Mouse (Mus musculus) cerebral cortex, adult 2 months (tissue): ENCODE results near the gene Spire2.

Source experiments
- WGBS: fragments of 180-500 bp; shearing (Covaris S2); methylation state at CpG from one replicate; pipeline ENCODE4 v1.1.7; 2018; 5-methylcytosine and 5-hydroxymethylcytosine counted together

Gene Spire2

DNA sequence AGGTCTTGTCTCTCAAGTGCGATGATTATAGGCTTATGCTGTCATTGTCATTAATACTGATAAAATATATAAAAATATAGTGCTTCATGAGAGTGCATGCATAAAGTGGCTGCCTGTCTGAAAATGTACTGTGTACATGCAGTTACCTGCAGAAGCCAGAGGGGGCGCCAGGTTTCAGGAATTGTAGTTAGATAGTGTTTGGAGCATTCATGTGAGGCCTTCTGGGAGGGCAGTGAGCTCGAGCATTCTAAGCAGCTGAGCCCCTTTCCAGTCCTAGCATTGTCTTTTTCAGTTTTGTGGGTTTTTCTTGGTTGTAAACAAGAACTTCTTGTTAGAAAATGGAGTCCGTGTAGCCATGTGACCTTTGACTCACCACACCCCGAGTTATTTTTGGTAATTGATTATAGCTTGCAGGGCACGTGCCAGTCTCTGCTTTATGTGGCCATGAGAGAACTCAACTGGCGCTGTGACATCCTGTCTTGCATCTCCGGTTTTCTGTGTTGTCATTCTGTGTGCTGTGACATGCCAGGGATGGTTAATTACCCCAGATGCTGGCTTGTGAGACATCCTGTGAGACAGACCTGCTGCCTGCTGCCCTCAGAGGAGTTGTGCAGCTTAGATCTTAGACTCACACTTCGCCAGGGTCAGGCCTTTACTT is 52.5 kb downstream of the Spire2 start:
- WGBS, result 55% methylated on average over 9 of the region's 9 CpGs

DNA sequence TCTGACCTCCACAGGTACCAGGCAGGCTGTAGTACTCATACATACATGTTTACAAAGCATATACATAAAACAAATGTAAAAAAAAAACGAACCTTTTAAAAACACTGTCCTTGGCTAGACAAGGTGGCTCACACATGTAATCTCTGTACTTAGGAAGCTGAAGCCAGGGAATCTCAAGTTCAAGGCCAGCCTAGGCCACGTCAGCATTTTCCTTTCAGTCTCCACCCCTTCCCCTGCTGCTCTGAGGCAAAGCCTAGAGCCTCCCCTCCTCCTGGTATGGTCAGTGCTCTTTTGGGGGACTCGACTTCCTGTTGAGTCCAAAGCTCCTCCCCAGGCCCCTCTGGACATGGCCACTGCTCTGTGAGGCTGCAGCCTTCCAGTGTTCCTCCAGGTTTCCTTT is 54.5 kb downstream of the Spire2 start:
- WGBS, result 89% methylated on average over 3 of the region's 3 CpGs

DNA sequence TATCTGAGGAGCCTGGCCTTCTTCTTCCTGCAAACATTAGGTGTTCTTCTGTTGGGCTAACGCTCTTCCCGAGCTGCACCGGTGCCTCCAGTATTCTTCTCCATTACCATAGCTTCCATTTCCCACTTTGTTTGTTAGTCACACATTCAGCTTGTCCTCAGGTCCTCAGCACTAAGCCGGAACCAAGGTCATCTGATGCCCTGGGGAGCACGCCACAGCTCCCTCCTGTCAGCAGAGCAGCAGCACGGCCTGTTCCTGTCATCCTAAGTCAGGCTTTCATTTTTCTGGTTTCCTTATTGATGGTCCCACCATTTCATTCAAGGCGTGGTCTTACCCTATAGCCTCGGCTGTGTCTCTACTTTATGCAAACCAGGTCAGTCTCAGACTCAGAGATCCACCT is 55.3 kb downstream of the Spire2 start:
- 90% methylated on average over 8 of the region's 8 CpGs for WGBS

DNA sequence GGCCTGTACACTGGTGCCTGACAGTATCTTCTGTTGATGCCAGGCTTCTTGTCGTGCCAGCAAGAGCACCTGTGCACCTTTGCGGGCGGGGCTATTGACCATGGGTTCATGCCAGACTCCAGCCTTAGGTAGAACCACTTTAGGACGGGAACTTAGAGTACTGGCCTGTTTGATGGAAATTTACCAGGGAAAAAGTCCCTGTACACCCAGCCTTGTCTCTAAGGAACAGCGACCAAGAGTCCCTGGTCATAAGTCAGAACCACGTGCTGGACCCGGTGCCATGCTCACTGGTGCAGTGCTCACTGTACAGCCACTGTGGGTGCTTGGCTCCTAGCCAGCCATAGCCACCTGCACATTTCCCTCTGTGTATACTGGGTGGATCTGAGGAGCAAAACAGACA is 56.5 kb downstream of the Spire2 start:
- 76% methylated on average over 7 of the region's 7 CpGs for WGBS

DNA sequence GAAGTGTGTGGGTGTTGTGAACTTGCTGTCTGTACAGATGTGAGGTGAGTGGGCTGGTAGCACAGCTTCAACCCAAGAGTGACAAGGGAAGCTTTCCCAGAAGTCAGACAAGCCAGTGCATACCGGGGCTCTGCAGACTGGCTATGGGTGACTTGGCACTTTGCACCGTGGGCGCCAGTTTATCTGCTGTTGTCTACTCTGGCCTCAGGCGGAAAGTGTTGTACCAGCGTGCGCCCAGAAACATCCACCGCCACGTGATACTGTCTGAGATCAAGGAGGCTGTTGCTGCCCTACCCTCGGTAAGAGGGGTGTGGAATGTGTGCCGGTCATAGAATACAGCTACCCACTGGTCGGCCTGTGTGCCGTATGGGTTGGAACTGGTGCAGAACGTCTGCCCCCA is 65.8 kb downstream of the Spire2 start:
- WGBS, result 72% methylated on average over 13 of the region's 13 CpGs

DNA sequence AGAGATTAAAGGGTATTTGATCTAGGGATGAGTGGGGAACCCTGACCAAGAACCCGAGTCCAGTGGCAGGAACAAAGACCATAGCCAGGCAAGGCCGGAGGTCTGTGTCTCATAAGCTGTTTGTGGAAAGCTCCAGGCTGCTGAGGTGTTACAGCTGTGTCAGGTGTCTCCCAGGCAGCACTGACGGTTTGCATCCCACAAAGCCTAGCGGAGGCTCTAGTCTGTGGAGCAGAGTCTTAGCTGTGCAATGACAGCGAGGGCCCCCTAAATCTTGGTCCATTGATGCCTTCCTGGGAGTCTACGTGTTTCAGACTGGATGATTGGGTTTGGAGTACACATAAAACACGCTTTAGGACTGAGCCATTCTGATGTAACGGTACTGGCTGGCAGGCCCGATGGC is 69.4 kb downstream of the Spire2 start:
- 92% methylated on average over 9 of the region's 9 CpGs for WGBS

DNA sequence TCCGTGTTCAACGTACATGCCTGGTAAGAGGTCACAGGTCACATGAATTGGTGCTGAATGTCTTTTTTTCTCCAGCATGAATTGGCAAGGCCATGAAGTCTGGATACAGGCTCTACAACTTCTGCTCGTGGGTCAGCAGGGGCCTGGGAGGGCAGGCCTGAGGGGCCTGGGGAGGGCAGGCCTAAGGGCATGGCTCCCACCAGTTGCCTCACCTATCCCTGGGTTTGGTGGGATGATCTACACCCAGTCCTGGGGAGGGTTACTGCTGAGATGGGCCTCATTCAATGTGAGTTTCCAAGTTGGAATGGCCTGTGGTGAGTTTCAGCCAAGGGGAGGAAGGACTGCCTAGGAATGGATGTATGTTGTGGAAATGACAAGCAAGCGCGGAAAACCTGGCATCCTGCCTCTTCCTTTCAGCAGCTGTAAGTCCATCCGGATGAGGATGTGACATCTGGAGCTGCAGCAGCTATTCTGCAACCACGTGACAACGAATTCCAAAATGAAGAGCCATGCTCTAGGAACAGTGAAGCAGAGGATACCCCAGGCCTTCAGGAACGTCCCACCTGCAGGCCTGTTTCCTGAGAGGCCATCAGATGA is 70.3 kb downstream of the Spire2 start:
- 81% methylated on average over 9 of the region's 9 CpGs for WGBS

DNA sequence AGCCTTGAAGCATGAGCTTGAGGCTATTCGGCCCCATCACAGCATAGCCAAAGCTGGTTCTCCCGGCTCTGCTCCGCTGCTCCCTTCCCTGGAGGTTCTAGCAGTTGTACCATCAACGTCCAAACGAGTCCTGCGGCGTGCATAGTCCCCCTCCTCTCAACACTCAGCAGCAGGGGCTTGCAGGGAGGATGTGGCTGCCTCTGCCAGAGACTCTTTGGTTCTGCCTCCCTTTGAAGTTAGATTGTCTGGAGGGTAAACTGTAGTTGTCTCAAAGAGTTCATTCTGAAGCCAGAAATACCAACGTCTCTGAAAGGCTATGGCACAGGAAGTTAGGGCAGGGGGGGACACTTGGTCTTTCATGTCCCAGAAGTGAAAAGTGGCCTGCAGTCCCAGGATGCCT is 72.0 kb downstream of the Spire2 start:
- 34% methylated on average over 8 of the region's 8 CpGs for WGBS

DNA sequence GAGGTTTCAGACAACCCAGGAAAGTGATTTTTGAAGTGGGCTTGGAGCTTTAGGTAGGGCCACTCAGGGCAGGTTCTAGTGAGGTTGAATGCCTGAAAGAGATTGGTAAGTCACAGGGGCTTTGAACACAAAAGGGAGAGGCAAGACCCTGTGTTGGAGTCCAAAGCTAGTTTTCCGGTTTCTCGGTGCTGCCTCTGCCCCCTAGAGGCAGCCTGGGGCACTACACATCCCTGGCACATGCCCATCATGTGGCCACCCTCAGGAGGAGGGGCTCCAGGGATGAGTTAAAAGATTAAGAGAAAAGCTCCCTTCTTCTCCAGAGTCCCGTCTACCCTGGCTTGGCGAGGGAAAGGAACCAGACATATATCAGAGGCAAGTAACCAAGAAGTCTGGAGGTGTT is 74.3 kb downstream of the Spire2 start, which contains the start of gene Mc1r:
Mc1r (plus strand) TSS at position 322 of the 400 bp plus-strand sequence.
- 8% methylated on average over 4 of the region's 4 CpGs for WGBS

DNA sequence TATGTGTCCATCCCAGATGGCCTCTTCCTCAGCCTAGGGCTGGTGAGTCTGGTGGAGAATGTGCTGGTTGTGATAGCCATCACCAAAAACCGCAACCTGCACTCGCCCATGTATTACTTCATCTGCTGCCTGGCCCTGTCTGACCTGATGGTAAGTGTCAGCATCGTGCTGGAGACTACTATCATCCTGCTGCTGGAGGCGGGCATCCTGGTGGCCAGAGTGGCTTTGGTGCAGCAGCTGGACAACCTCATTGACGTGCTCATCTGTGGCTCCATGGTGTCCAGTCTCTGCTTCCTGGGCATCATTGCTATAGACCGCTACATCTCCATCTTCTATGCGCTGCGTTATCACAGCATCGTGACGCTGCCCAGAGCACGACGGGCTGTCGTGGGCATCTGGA is 75.1 kb downstream of the Spire2 start:
- 93% methylated on average over 13 of the region's 13 CpGs for WGBS

DNA sequence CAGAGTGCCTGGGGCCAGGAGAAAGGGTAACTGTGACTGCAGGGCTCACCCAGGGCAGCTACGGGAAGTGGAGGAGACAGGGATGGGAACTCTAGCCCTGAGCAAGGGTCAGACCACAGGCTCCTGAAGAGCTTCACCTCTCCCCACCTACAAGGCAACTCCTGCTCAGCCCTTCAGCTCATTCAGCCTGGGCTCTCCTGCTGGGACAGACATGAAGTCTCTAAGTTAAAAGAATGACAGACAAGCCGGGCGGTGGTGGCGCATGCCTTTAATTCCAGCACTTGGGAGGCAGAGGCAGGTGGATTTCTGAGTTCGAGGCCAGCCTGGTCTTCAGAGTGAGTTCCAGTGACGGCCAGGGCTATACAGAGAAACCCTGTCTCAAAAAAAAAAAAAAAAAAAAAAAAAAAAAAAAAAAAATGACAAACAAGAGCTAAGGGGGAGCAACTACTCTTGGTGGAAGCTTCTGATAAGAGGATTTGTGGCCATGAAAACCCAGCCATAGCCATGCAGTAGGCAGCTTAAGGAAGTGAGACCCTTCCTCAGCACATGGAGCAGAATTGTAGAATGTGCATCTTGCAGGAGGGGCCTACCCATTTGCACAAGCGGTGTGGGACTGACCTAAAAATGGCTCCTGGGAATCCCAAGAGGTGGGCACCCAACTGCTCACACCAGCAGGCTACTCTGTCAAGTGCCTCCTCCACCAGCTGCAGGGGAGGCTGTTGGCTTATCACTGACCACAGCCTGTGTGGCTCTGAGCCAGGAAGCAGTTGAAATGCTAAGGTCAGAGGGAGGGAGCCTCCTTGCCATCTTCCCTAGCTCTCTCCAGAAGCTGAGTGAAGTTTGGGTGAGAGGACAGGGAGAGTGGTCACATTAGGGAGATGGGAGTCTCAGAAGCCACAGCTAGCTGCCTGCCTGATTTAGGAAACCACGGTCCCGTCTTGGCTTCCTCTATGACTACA is 76.4 kb downstream of the Spire2 start:
- WGBS, result 64% methylated on average over 9 of the region's 9 CpGs

DNA sequence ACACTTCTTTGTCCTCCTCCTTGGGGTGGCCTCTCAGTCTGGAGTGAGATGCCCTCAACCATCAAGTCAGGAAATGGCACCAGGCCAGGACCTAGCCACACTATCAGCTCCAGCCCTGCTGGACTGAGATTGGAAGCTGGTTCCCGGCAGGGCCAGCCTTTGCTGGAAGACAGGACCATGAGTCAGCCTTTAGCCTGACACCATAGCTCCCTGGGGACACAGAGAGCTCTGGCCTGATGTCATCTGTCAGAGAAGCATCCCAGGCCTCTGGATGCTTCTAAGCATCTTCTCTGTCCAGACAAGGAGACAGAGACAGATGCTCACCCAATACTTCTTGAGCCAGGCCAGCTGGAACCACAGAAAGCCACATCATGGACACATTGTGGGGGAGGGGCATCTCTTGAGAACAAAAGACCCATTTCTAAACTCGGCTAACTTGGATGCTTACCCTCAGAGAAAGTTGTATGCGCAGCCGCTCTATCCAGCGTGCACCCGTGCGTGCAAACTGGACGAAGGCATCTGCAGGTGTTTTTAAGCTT is 77.6 kb downstream of the Spire2 start:
- 41% methylated on average over 8 of the region's 8 CpGs for WGBS

DNA sequence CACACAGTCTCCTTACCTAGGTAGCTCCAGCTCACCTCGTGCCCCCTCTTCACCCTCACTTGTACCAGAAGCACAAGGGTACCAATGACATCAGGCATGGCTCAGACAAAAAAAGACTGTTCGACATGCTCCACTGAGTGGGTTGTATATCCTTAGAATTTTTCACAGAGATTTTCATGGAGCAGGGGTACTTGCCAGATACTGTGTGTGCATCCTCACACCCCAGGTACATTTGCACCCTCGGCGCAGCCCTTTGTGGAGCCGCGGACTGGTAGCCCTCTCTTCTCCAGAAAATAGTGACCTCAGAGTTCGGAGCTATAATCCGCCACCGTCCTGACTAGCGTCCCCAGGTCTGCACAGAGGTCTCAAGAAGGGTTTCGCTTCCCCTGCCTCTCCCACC is 78.3 kb downstream of the Spire2 start:
- WGBS, result 3% methylated on average over 11 of the region's 11 CpGs

DNA sequence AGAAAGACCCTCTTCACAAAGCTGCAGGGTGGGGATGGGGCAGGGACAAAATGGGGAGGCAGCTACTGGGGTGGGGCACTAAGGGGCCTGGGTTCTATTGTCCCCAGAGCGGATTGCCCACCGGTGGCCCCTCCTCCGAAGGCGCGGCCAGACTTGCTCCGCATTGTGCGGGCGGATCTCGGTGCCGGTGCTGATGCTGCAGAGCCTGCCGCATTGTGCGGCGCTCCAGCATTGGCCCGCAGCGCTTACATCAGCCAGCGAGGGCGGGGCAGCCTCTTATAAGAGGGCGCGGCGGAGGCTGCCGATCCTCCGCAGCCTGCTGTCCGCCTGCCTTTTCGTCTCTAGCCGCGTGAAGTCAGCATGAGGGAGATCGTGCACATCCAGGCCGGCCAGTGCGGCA is 78.7 kb downstream of the Spire2 start, which contains the start of gene Tubb3:
Tubb3 (plus strand) TSS at position 179 of the 400 bp plus-strand sequence.
- WGBS, result under 1% methylated on average over 29 of the region's 29 CpGs

DNA sequence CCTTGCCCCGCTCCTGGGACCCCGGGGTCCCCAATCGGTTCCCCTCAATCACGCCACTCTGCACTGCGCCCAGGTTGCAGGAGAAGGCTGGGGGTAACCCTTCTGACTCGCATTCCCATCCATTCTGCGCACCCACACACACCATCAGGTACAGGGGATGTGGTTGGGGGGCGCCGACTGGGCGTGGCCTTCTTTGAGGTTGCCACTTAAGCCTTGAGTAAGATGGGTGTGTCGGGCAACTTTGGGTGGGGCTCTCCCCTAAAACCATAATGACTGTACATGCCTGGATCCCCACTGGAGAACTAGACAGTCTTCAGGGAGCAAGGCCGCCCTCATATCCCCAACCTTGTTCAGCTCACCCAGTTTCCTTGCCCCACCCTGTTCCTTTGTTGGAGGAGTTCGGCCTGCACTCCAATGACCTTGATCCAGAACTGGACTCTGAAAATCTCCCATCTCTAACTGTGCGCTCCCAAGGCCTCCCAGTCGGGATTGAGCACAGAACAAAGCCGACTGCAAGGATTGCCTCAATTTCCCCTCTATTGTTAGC is 79.3 kb downstream of the Spire2 start:
- WGBS, result 5% methylated on average over 16 of the region's 16 CpGs

DNA sequence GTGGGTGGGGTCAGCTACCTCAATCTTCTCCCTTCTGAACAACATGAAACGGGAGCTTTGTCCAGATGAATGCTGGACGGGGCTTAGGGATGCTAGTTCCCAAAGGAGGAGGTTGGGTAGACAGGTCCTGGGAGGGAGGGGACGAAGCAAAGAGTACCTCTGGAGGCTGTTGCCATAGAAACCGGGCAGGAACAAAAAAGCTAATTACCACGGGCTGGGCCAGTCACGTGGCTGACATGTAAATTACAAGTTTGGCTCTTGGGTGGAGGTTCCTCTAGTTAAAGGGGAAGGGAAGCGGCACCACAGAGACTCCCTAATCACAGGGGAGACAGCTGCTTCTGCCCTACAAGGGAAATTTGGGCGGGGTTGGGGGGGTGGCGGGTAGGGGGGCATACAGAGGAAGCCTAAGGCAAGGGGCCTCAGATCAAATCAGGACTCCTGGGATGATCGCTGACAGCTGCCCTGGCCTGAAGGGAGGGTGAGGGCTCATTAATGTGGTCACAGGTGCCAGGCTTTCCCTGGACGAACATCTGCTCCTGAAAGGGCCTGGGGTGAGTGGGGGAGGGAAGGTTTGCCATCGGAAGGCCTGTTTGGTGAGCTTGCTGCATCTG is 80.2 kb downstream of the Spire2 start:
- WGBS, result 3% methylated on average over 12 of the region's 12 CpGs

DNA sequence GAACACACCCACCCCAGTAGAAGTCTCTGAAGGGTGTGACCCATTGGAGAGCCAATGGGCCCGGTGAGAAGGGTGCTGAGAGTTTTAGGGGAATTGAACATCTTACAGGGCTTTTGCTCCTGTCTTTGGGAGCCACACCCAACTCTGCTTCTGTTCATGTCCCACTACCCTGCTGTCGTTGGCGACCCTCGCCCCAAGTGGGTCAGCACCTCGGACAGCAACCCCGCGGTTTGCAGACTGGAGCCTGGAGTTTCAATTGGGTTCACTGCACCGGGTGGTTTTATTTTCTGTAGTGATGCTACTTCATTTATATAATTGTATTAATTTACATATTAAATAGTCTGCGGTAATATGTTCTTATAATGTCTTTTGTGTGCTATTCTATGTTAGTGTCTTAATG is 81.7 kb downstream of the Spire2 start:
- WGBS, result 11% methylated on average over 9 of the region's 9 CpGs

DNA sequence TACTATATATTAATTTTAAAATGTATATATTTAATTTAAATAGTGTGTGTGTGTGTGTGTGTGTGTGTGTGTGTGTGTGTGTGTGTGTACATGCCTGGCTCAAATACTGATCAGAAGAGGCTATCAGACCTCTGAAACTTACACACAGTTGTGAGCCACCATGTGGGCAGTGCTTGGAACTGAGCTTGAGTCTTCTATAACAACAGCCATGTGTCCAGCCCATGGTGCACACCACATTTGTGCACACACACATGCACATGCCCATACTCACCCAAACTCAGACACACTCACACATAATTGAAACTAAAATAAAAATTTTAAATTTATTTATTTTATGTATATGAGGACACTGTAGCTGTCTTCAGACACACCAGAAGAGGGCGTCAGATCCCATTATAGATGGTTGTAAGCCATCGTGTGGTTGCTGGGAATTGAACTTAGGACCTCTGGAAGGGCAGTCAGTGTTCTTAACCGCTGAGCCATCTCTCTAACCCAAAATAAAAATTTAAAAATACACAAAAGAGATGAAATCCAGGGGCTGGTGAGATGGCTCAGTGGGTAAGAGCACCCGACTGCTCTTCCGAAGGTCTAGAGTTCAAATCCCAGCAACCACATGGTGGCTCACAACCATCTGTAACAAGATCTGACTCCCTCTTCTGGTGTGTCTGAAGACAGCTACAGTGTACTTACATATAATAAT is 82.6 kb downstream of the Spire2 start:
- WGBS, result 47% methylated on average over 5 of the region's 5 CpGs

DNA sequence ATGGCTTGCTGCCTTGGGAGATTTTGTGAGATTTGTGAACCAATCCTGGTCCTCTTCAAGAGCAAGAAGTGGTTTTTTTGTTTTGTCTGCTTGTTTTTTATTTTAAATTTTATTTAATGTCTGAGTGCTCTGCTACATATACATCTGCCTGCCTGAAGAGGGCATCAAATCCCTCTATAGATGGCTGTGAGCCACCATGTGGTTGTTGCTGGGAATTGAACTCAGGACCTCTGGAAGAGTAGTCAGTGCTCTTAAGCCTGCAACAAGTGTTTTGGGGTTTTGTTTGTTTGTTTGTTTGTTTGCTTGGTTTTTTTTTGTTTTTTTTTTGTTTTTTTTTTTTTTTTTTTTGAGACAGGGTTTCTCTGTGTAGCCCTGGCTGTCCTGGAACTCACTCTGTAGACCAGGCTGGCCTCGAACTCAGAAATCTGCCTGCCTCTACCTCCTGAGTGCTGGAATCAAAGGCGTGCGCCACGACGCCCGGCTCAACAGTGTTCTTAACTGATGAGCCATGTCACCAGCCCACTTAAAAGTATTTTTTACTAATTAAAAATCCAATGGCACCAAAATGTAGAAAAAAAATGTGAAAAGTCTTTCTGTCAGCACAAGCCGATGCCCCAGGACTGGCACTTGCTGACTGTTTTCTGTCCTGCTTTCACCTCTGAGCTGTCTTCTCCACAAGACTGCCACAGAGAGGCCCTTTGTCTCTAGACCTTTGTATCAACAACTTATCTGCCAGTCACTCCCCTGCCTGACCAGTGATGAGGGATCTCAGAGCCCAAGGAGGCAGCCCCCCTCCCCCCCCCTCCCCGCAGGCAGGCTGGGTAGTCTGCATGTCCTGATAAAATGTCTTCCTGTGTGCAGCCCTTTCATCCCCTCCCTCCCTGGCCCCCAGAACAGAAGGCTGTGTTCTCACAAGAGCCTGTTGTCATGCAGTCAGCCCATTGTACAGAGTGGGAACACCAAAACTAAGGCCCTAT is 83.7 kb downstream of the Spire2 start:
- 53% methylated on average over 8 of the region's 8 CpGs for WGBS
